Mouse (Mus musculus) forebrain, embryonic 13.5 days (tissue): Measurements from ENCODE around the gene Gm20388. TPM values are rescaled to one million over a fixed set of nuclear protein-coding genes. Genes with fewer than 3 reads are reported as not detected.

Experiments used
- ATAC-seq: fragments of 200-750 bp; cut with Nextera tagmentation; 2 replicates; pipeline ENCODE4 v1.8.0; 2017
- H3K27ac ChIP-seq: fragments of 300-500 bp; sonication (generic); 2 replicates; pipeline ENCODE4 v1.5.1; 2015; ENCODE audit warnings: inconsistent platforms, mild to moderate bottlenecking, moderate library complexity
- H3K27me3 ChIP-seq: fragments of 300-500 bp; sonication (generic); 2 replicates; pipeline ENCODE4 v1.6.1; 2015; ENCODE audit warnings: mild to moderate bottlenecking, inconsistent platforms
- H3K36me3 ChIP-seq: fragments of 300-500 bp; sonication (generic); 2 replicates; pipeline ENCODE4 v1.6.1; 2015; ENCODE audit warnings: mild to moderate bottlenecking, inconsistent platforms; ENCODE audit not compliant: poor library complexity, severe bottlenecking
- H3K4me1 ChIP-seq: fragments of 300-500 bp; sonication (generic); 2 replicates; pipeline ENCODE4 v1.6.1; 2015; ENCODE audit warnings: inconsistent platforms
- H3K4me2 ChIP-seq: fragments of 300-500 bp; sonication (generic); 2 replicates; pipeline ENCODE4 v1.6.1; 2015; ENCODE audit warnings: inconsistent platforms, mild to moderate bottlenecking, moderate library complexity
- H3K4me3 ChIP-seq: fragments of 300-500 bp; sonication (generic); 2 replicates; pipeline ENCODE4 v1.5.1; 2015; ENCODE audit warnings: mild to moderate bottlenecking, inconsistent platforms
- H3K9ac ChIP-seq: fragments of 300-500 bp; sonication (generic); 2 replicates; pipeline ENCODE4 v1.6.1; 2015; ENCODE audit warnings: mild to moderate bottlenecking, inconsistent platforms
- H3K9me3 ChIP-seq: fragments of 300-500 bp; sonication (generic); replicated peaks from 2 replicates; pipeline ENCODE4 v1.6.1; 2016; ENCODE audit warnings: inconsistent platforms
- WGBS: fragments of 180-500 bp; shearing (Covaris S2); methylation state at CpG from one replicate; pipeline ENCODE4 v1.1.7; 2015; 5-methylcytosine and 5-hydroxymethylcytosine counted together
- polyA plus RNA-seq: library from polyadenylated mRNA; unstranded; fragments of >200 nt; fragmentation: Nextera tagmentation; extraction: Ambion mirVana; gene quantifications from 2 replicates; pipeline ENCODE4 v1.2.1, GENCODE M21; 2015

Gm20388 gene
- polyA plus RNA-seq, 1 experiment from 2014 or later: 5.6 TPM

- H3K36me3 ChIP-seq: peaks cover 50% of the 10 kb centered on the region
- ATAC-seq: no peak
- no peak overlapping the region for H3K9ac ChIP-seq
- peaks cover 8% of the 10 kb centered on the region for H3K4me1 ChIP-seq
- WGBS: 94% methylated on average over 9 of the region's 9 CpGs
- H3K27ac ChIP-seq: no peak overlapping the region
- no peaks in the 10 kb centered on the region for H3K9me3 ChIP-seq
- no peak overlapping the region for H3K4me2 ChIP-seq
- H3K4me3 ChIP-seq: no peak overlapping the region
- no peaks in the 10 kb centered on the region for H3K27me3 ChIP-seq
These were observed 2114.9 kb downstream of the Gm20388 start for GRCm38 (mm10) chr8:122025546-122025945.

GRCm38 (mm10) chr8:122028116-122028515 is 2117.5 kb downstream of the Gm20388 start:
- Histone ChIP-seq H3K4me1 (peaks cover 7% of the 10 kb centered on the region), H3K27me3 (no peaks in the 10 kb centered on the region), H3K9ac (no peak overlapping the region), H3K9me3 (no peaks in the 10 kb centered on the region), H3K36me3 (peaks cover 40% of the 10 kb centered on the region), H3K27ac (no peak overlapping the region), H3K4me2 (no peak overlapping the region), H3K4me3 (no peak overlapping the region)
- WGBS: 86% methylated on average over 4 of the region's 4 CpGs
- no peak for ATAC-seq

- no peak overlapping the region for H3K27ac ChIP-seq
- 35% methylated on average over 7 of the region's 7 CpGs for WGBS
- H3K27me3 ChIP-seq: no peaks in the 10 kb centered on the region
- H3K9me3 ChIP-seq: no peaks in the 10 kb centered on the region
- ATAC-seq: no peak
- H3K9ac ChIP-seq: peak overlapping the region; percentile 26; the same call in 1 of the 2 replicates
- H3K4me2 ChIP-seq: no peak overlapping the region
- H3K4me1 ChIP-seq: peaks cover 7% of the 10 kb centered on the region
- H3K4me3 ChIP-seq: no peak overlapping the region
- H3K36me3 ChIP-seq: peaks cover 14% of the 10 kb centered on the region
These were observed 2120.3 kb downstream of the Gm20388 start for GRCm38 (mm10) chr8:122030965-122031364.

- peaks cover 7% of the 10 kb centered on the region for H3K4me1 ChIP-seq
- WGBS: 83% methylated on average over 9 of the region's 9 CpGs
- ATAC-seq: no peak
These were observed 2122.1 kb downstream of the Gm20388 start for GRCm38 (mm10) chr8:122032741-122033140.

GRCm38 (mm10) chr8:122035543-122035942 is 2124.9 kb downstream of the Gm20388 start:
- Histone ChIP-seq H3K4me3 (no peak overlapping the region), H3K9me3 (no peaks in the 10 kb centered on the region), H3K9ac (no peak overlapping the region), H3K4me1 (peaks cover 6% of the 10 kb centered on the region), H3K27me3 (no peaks in the 10 kb centered on the region), H3K4me2 (no peak overlapping the region), H3K27ac (no peak overlapping the region), H3K36me3 (no peaks in the 10 kb centered on the region)
- ATAC-seq: no peak
- 78% methylated on average over 7 of the region's 7 CpGs for WGBS

More at GRCm38 (mm10) chr8:122032741-122033140, 2122.1 kb downstream of the Gm20388 start:
- H3K4me2 ChIP-seq: no peak overlapping the region
- H3K36me3 ChIP-seq: no peaks in the 10 kb centered on the region
- no peaks in the 10 kb centered on the region for H3K27me3 ChIP-seq
- no peak overlapping the region for H3K27ac ChIP-seq
- H3K9me3 ChIP-seq: no peaks in the 10 kb centered on the region
- no peak overlapping the region for H3K9ac ChIP-seq
- no peak overlapping the region for H3K4me3 ChIP-seq

GRCm38 (mm10) chr8:122036325-122036724 is 2125.7 kb downstream of the Gm20388 start:
- WGBS: 83% methylated on average over 6 of the region's 6 CpGs
- ATAC-seq: no peak
- no peak overlapping the region for H3K4me2 ChIP-seq

GRCm38 (mm10) chr8:122037279-122037678 is 2126.6 kb downstream of the Gm20388 start:
- Histone ChIP-seq H3K27ac (no peak overlapping the region), H3K9ac (no peak overlapping the region), H3K36me3 (no peaks in the 10 kb centered on the region), H3K4me3 (no peak overlapping the region), H3K4me1 (no peaks in the 10 kb centered on the region; the same call in 1 of the 2 replicates), H3K4me2 (no peak overlapping the region), H3K27me3 (no peaks in the 10 kb centered on the region), H3K9me3 (no peaks in the 10 kb centered on the region)
- no peak for ATAC-seq
- 85% methylated on average over 7 of the region's 7 CpGs for WGBS

More at GRCm38 (mm10) chr8:122036325-122036724, 2125.7 kb downstream of the Gm20388 start:
- Histone ChIP-seq H3K4me1 (no peaks in the 10 kb centered on the region; the same call in 1 of the 2 replicates), H3K9ac (no peak overlapping the region), H3K9me3 (no peaks in the 10 kb centered on the region), H3K27me3 (no peaks in the 10 kb centered on the region), H3K4me3 (no peak overlapping the region), H3K27ac (no peak overlapping the region), H3K36me3 (no peaks in the 10 kb centered on the region)

GRCm38 (mm10) chr8:122038076-122038475 is 2127.4 kb downstream of the Gm20388 start:
- Histone ChIP-seq H3K4me1 (no peaks in the 10 kb centered on the region), H3K9me3 (no peaks in the 10 kb centered on the region), H3K36me3 (no peaks in the 10 kb centered on the region), H3K4me2 (no peak overlapping the region), H3K27me3 (no peaks in the 10 kb centered on the region), H3K4me3 (no peak overlapping the region), H3K9ac (no peak overlapping the region), H3K27ac (no peak overlapping the region)
- ATAC-seq: no peak
- 87% methylated on average over 6 of the region's 6 CpGs for whole genome bisulfite sequencing

GRCm38 (mm10) chr8:122039452-122039851 is 2128.8 kb downstream of the Gm20388 start:
- Histone ChIP-seq H3K9ac (no peak overlapping the region), H3K4me2 (no peak overlapping the region), H3K27me3 (no peaks in the 10 kb centered on the region), H3K4me1 (no peaks in the 10 kb centered on the region), H3K27ac (no peak overlapping the region), H3K36me3 (no peaks in the 10 kb centered on the region), H3K4me3 (no peak overlapping the region), H3K9me3 (no peaks in the 10 kb centered on the region)
- WGBS: 83% methylated on average over 4 of the region's 4 CpGs
- no peak for ATAC-seq

- Histone ChIP-seq H3K27me3 (no peaks in the 10 kb centered on the region), H3K9ac (no peak overlapping the region), H3K36me3 (no peaks in the 10 kb centered on the region), H3K27ac (no peak overlapping the region), H3K4me2 (no peak overlapping the region), H3K4me1 (no peaks in the 10 kb centered on the region), H3K4me3 (no peak overlapping the region), H3K9me3 (no peaks in the 10 kb centered on the region)
- 48% methylated on average over 15 of the region's 15 CpGs for WGBS
- ATAC-seq: no peak
These were observed 2136.7 kb downstream of the Gm20388 start for GRCm38 (mm10) chr8:122047206-122047870.

GRCm38 (mm10) chr8:122049266-122049665 is 2138.6 kb downstream of the Gm20388 start:
- H3K4me1 ChIP-seq: no peaks in the 10 kb centered on the region
- H3K27ac ChIP-seq: no peak overlapping the region
- H3K4me2 ChIP-seq: no peak overlapping the region
- 94% methylated on average over 4 of the region's 4 CpGs for WGBS
- no peaks in the 10 kb centered on the region for H3K9me3 ChIP-seq
- H3K9ac ChIP-seq: no peak overlapping the region
- H3K27me3 ChIP-seq: no peaks in the 10 kb centered on the region
- H3K4me3 ChIP-seq: no peak overlapping the region
- no peaks in the 10 kb centered on the region for H3K36me3 ChIP-seq
- no peak for ATAC-seq

GRCm38 (mm10) chr8:122049923-122050322 is 2139.3 kb downstream of the Gm20388 start:
- no peaks in the 10 kb centered on the region for H3K9me3 ChIP-seq
- H3K27ac ChIP-seq: no peak overlapping the region
- no peaks in the 10 kb centered on the region for H3K4me1 ChIP-seq
- H3K4me3 ChIP-seq: no peak overlapping the region
- WGBS: 57% methylated on average over 2 of the region's 2 CpGs
- no peaks in the 10 kb centered on the region for H3K27me3 ChIP-seq
- no peak for ATAC-seq
- no peak overlapping the region for H3K9ac ChIP-seq
- no peaks in the 10 kb centered on the region for H3K36me3 ChIP-seq
- no peak overlapping the region for H3K4me2 ChIP-seq

GRCm38 (mm10) chr8:122050620-122051019 is 2140.0 kb downstream of the Gm20388 start:
- H3K4me3 ChIP-seq: no peak overlapping the region
- no peak overlapping the region for H3K4me2 ChIP-seq
- no peaks in the 10 kb centered on the region for H3K9me3 ChIP-seq
- no peak overlapping the region for H3K27ac ChIP-seq
- no peaks in the 10 kb centered on the region for H3K4me1 ChIP-seq
- no peaks in the 10 kb centered on the region for H3K36me3 ChIP-seq
- H3K9ac ChIP-seq: no peak overlapping the region
- no peaks in the 10 kb centered on the region for H3K27me3 ChIP-seq
- ATAC-seq: no peak
- 94% methylated on average over 9 of the region's 9 CpGs for WGBS
